Mouse (Mus musculus) forebrain, embryonic 13.5 days (tissue): Measurements from ENCODE around the gene Myo5a. TPM values are rescaled to one million over a fixed set of nuclear protein-coding genes. Genes with fewer than 3 reads are reported as not detected.

Experiments
- ATAC-seq: fragments of 200-750 bp; cut with Nextera tagmentation; 2 replicates; pipeline ENCODE4 v1.8.0; 2017
- H3K27ac ChIP-seq: fragments of 300-500 bp; sonication (generic); 2 replicates; pipeline ENCODE4 v1.5.1; 2015; ENCODE audit warnings: inconsistent platforms, mild to moderate bottlenecking, moderate library complexity
- H3K27me3 ChIP-seq: fragments of 300-500 bp; sonication (generic); 2 replicates; pipeline ENCODE4 v1.6.1; 2015; ENCODE audit warnings: mild to moderate bottlenecking, inconsistent platforms
- H3K36me3 ChIP-seq: fragments of 300-500 bp; sonication (generic); 2 replicates; pipeline ENCODE4 v1.6.1; 2015; ENCODE audit warnings: mild to moderate bottlenecking, inconsistent platforms; ENCODE audit not compliant: poor library complexity, severe bottlenecking
- H3K4me1 ChIP-seq: fragments of 300-500 bp; sonication (generic); 2 replicates; pipeline ENCODE4 v1.6.1; 2015; ENCODE audit warnings: inconsistent platforms
- H3K4me2 ChIP-seq: fragments of 300-500 bp; sonication (generic); 2 replicates; pipeline ENCODE4 v1.6.1; 2015; ENCODE audit warnings: inconsistent platforms, mild to moderate bottlenecking, moderate library complexity
- H3K4me3 ChIP-seq: fragments of 300-500 bp; sonication (generic); 2 replicates; pipeline ENCODE4 v1.5.1; 2015; ENCODE audit warnings: mild to moderate bottlenecking, inconsistent platforms
- H3K9ac ChIP-seq: fragments of 300-500 bp; sonication (generic); 2 replicates; pipeline ENCODE4 v1.6.1; 2015; ENCODE audit warnings: mild to moderate bottlenecking, inconsistent platforms
- H3K9me3 ChIP-seq: fragments of 300-500 bp; sonication (generic); replicated peaks from 2 replicates; pipeline ENCODE4 v1.6.1; 2016; ENCODE audit warnings: inconsistent platforms
- WGBS: fragments of 180-500 bp; shearing (Covaris S2); methylation state at CpG from one replicate; pipeline ENCODE4 v1.1.7; 2015; 5-methylcytosine and 5-hydroxymethylcytosine counted together
- polyA plus RNA-seq: library from polyadenylated mRNA; unstranded; fragments of >200 nt; fragmentation: Nextera tagmentation; extraction: Ambion mirVana; gene quantifications from 2 replicates; pipeline ENCODE4 v1.2.1, GENCODE M21; 2015

The Myo5a gene
- polyA plus RNA-seq, 1 experiment from 2014 or later: 26.9 TPM

DNA sequence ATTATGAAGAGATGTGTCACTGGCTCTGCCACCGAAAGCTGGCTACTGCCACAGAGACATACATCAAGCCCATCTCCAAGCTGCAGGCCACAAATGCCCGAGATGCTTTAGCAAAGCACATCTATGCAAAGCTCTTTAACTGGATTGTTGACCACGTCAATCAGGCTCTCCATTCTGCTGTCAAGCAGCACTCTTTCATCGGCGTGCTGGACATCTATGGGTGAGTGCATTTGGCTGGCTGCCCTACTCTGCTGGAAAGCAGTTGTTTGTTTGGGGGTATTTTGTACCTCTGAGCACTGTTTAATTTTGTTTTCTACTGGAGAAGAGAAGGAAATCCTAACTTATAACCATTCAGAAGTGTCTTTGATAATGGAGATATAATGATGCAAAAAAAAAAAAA lies 76.1 kb downstream of the Myo5a start:
- Histone ChIP-seq H3K27ac (no peak overlapping the region), H3K9me3 (no peaks in the 10 kb centered on the region), H3K4me1 (peaks cover 5% of the 10 kb centered on the region), H3K4me3 (no peak overlapping the region), H3K9ac (no peak overlapping the region), H3K4me2 (no peak overlapping the region), H3K36me3 (peaks cover 56% of the 10 kb centered on the region), H3K27me3 (no peaks in the 10 kb centered on the region)
- WGBS: 32% methylated on average over 5 of the region's 5 CpGs
- ATAC-seq: no peak

- H3K9ac ChIP-seq: no peak overlapping the region
- H3K4me2 ChIP-seq: no peak overlapping the region
- ATAC-seq: no peak
- H3K27ac ChIP-seq: no peak overlapping the region
- no peak overlapping the region for H3K4me3 ChIP-seq
- H3K4me1 ChIP-seq: no peaks in the 10 kb centered on the region
- no peaks in the 10 kb centered on the region for H3K27me3 ChIP-seq
- no peaks in the 10 kb centered on the region for H3K9me3 ChIP-seq
- 90% methylated on average over 6 of the region's 6 CpGs for WGBS
- peaks cover 54% of the 10 kb centered on the region for H3K36me3 ChIP-seq
Observed at GRCm38 (mm10) chr9:75160525-75160924, 89.7 kb downstream of the Myo5a start.

DNA sequence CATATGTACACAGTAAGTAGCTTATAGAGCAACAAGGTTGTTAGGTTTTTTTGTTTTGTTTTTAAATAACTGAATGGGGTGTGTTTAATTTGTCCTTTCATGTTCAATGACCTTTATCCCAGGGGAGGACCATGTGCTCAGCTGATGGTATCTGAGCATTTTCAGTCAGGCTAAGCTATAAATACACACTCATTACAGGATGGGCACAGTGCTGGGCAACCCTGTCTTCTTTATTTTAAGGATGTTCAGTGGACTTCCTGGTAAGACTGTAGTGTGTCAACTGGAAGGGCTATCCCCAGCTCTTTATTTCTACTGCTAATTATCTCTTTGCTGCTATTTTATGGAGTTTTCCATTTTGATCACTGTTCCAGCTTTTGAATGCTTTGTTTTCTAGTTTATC lies 92.8 kb downstream of the Myo5a start:
- peaks cover 55% of the 10 kb centered on the region for H3K36me3 ChIP-seq
- no peak for ATAC-seq
- H3K9ac ChIP-seq: no peak overlapping the region

DNA sequence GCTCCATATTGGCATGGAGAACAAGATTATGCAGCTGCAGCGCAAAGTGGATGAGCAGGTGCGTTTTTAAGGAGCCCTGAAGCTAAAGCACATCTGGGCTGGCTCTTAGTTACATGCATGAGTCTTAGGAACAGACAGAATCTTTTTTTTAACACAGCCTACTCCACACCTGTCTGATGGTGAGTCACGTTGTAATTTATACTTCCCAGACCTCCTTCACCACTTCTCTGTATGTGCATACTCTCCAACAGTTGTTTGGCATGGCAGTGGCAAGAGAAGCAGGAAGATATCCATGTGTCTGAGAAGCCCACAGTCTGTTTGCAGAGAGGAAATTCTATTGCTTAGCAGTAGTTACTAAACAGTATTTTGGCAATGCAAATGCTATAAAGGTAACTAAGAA lies 100.9 kb downstream of the Myo5a start:
- Histone ChIP-seq H3K9ac (no peak overlapping the region), H3K36me3 (peaks cover 74% of the 10 kb centered on the region), H3K27me3 (no peaks in the 10 kb centered on the region), H3K27ac (no peak overlapping the region), H3K9me3 (no peaks in the 10 kb centered on the region), H3K4me3 (no peak overlapping the region), H3K4me2 (no peak overlapping the region), H3K4me1 (no peaks in the 10 kb centered on the region)
- no peak for ATAC-seq
- WGBS: 96% methylated on average over 3 of the region's 3 CpGs

More for the DNA sequence above, 92.8 kb downstream of the Myo5a start:
- Histone ChIP-seq H3K4me3 (no peak overlapping the region), H3K27ac (no peak overlapping the region), H3K4me1 (no peaks in the 10 kb centered on the region), H3K27me3 (no peaks in the 10 kb centered on the region), H3K9me3 (no peaks in the 10 kb centered on the region), H3K4me2 (no peak overlapping the region)

GRCm38 (mm10) chr9:75187646-75188260 lies 116.9 kb downstream of the Myo5a start:
- no peak overlapping the region for H3K27ac ChIP-seq
- H3K9ac ChIP-seq: no peak overlapping the region
- H3K4me2 ChIP-seq: no peak overlapping the region
- peaks cover 73% of the 10 kb centered on the region for H3K36me3 ChIP-seq
- H3K27me3 ChIP-seq: no peaks in the 10 kb centered on the region
- H3K4me3 ChIP-seq: no peak overlapping the region
- H3K4me1 ChIP-seq: no peaks in the 10 kb centered on the region
- WGBS: 85% methylated on average over 3 of the region's 3 CpGs
- no peak for ATAC-seq
- H3K9me3 ChIP-seq: no peaks in the 10 kb centered on the region

- Histone ChIP-seq H3K9ac (no peak overlapping the region), H3K36me3 (peaks cover 50% of the 10 kb centered on the region), H3K9me3 (no peaks in the 10 kb centered on the region), H3K4me3 (no peak overlapping the region), H3K4me1 (no peaks in the 10 kb centered on the region), H3K27me3 (no peaks in the 10 kb centered on the region), H3K27ac (peak overlapping the region; percentile 25; the same call in 1 of the 2 replicates), H3K4me2 (no peak overlapping the region)
- no peak for ATAC-seq
- WGBS: 58% methylated on average over 4 of the region's 4 CpGs
Observed at GRCm38 (mm10) chr9:75193858-75194257, 123.0 kb downstream of the Myo5a start.

DNA sequence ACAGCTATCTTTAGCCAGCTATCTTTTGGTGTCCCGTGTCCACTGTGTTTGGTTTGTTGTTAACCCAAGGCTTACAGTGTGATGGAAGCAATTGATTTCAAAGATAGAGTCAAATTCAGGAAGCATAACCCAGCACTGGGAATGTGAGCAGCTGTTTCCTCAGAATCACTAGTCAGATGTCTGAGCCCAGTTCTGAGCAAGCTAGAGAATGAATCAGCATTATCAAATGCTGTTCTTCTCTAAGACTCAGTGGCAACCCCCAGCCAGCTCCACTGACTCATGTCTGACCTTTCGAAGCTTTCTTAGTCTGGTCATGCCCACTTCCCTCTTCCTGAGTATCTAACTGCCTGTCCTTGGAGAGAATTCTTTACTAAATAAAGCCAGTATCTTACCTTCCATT lies 125.5 kb downstream of the Myo5a start:
- Histone ChIP-seq H3K9ac (no peak overlapping the region), H3K4me1 (no peaks in the 10 kb centered on the region), H3K27me3 (no peaks in the 10 kb centered on the region), H3K4me2 (no peak overlapping the region), H3K27ac (no peak overlapping the region), H3K36me3 (peaks cover 47% of the 10 kb centered on the region), H3K9me3 (no peaks in the 10 kb centered on the region), H3K4me3 (no peak overlapping the region)
- 83% methylated on average over 2 of the region's 2 CpGs for WGBS
- ATAC-seq: no peak

GRCm38 (mm10) chr9:75197297-75197696 lies 126.5 kb downstream of the Myo5a start:
- Histone ChIP-seq H3K4me2 (no peak overlapping the region), H3K9ac (peak overlapping the region; percentile 26; the same call in 1 of the 2 replicates), H3K27me3 (no peaks in the 10 kb centered on the region), H3K4me1 (no peaks in the 10 kb centered on the region), H3K4me3 (no peak overlapping the region), H3K9me3 (no peaks in the 10 kb centered on the region), H3K27ac (peak overlapping the region; percentile 35; the same call in 1 of the 2 replicates), H3K36me3 (peaks cover 54% of the 10 kb centered on the region)
- 38% methylated on average over 6 of the region's 6 CpGs for WGBS
- peak; percentile 78; the same call in 1 of the 2 replicates for ATAC-seq

- no peak for ATAC-seq
- Histone ChIP-seq H3K36me3 (peaks cover 68% of the 10 kb centered on the region), H3K9me3 (no peaks in the 10 kb centered on the region), H3K4me1 (no peaks in the 10 kb centered on the region), H3K9ac (no peak overlapping the region), H3K27ac (no peak overlapping the region), H3K27me3 (no peaks in the 10 kb centered on the region), H3K4me3 (no peak overlapping the region), H3K4me2 (no peak overlapping the region)
- WGBS: 94% methylated on average over 1 of the region's 1 CpGs
Observed at GRCm38 (mm10) chr9:75201506-75201905, 130.7 kb downstream of the Myo5a start.

DNA sequence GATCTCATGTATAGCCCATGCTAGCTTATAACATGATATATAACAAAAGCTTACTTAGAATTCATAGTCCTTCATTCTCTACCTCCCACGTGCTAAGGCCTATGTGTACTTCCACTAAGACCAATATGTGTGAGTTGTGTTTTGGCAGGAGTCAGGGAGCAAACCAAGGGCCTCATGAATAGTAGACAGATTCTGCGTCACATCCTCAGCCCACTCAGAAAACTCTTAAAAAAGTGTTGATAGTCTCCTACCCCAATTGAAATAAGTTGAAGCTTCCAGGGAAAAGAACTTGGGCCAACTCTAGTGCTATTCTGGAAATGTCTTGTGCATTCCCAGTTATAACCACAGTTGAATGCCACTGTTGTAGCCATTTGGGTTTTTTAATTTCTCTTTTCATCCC lies 131.2 kb downstream of the Myo5a start:
- 90% methylated on average over 2 of the region's 2 CpGs for WGBS

DNA sequence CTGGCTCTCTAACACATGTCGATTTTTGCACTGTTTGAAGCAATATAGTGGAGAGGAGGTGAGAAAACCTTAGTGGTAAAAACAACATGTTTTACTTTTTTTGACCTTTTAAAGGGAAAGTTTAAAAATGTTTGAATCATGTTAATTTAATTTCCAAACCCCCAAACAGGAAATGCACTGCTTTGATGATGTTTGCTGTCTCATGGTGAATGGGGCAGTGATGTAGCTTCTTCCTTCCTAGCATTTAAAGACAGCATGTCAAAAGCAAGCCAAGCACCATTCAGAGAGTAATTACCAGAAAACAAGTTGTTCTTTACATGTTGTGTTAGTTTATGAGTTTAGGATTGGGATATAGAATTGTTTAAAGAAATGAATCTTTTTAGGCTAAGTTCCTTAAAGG lies 138.4 kb downstream of the Myo5a start:
- H3K9me3 ChIP-seq: no peaks in the 10 kb centered on the region
- no peak for ATAC-seq
- no peak overlapping the region for H3K4me2 ChIP-seq
- H3K36me3 ChIP-seq: peaks cover 62% of the 10 kb centered on the region
- H3K27me3 ChIP-seq: no peaks in the 10 kb centered on the region
- 93% methylated on average over 1 of the region's 1 CpGs for WGBS
- H3K9ac ChIP-seq: no peak overlapping the region
- H3K4me3 ChIP-seq: no peak overlapping the region
- no peaks in the 10 kb centered on the region for H3K4me1 ChIP-seq
- H3K27ac ChIP-seq: no peak overlapping the region

More for the DNA sequence above, 131.2 kb downstream of the Myo5a start:
- no peak for ATAC-seq
- no peak overlapping the region for H3K27ac ChIP-seq
- H3K4me3 ChIP-seq: no peak overlapping the region
- no peaks in the 10 kb centered on the region for H3K27me3 ChIP-seq
- H3K36me3 ChIP-seq: peaks cover 68% of the 10 kb centered on the region
- no peaks in the 10 kb centered on the region for H3K4me1 ChIP-seq
- H3K9ac ChIP-seq: no peak overlapping the region
- H3K4me2 ChIP-seq: no peak overlapping the region
- no peaks in the 10 kb centered on the region for H3K9me3 ChIP-seq

DNA sequence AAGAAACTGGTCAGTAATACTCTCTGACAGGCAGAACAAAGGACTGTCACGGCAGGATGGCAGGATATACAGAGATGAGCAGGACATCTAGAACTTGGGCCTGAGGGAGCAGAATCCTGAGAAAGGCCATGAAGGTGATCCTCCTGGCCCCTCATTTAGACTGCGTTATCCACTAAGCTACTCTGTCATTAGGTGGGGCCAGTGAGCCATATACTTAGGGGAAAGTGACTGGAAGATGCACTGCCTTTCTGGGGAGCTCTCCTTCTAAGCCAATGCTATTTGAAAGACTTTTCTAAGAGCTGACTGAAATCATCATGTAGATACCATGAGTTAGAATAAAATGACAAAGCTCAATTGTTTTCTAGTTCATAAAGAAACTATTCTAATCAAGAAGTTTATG lies 139.5 kb downstream of the Myo5a start:
- peaks cover 62% of the 10 kb centered on the region for H3K36me3 ChIP-seq
- H3K4me2 ChIP-seq: no peak overlapping the region
- no peak overlapping the region for H3K4me3 ChIP-seq
- H3K27me3 ChIP-seq: no peaks in the 10 kb centered on the region
- WGBS: 73% methylated on average over 2 of the region's 2 CpGs
- no peaks in the 10 kb centered on the region for H3K4me1 ChIP-seq
- H3K27ac ChIP-seq: no peak overlapping the region
- no peaks in the 10 kb centered on the region for H3K9me3 ChIP-seq
- H3K9ac ChIP-seq: no peak overlapping the region
- no peak for ATAC-seq
